Mouse (Mus musculus) CH12.LX (cell line): ENCODE data around the gene Rpl39l.

Experiments used
- CHD2 ChIP-seq: IDR thresholded peaks from 2 replicates; pipeline ENCODE4 v1.6.1; 2011; ENCODE audit warnings: low read length, improper control_type of control experiment
- CTCF ChIP-seq, 2 experiments: IDR thresholded peaks in 1 of 2; conservative IDR thresholded peaks in 1 of 2; 2 replicates each; pipeline ENCODE4 v1.5.1; 2011 to 2012; ENCODE audit warnings: low read depth in 2 of 2, low read length in 2 of 2, improper control_type of control experiment in 1 of 2, inconsistent platforms in 1 of 2, mild to moderate bottlenecking in 1 of 2, moderate library complexity in 1 of 2
- ELF1 ChIP-seq: IDR thresholded peaks from 2 replicates; pipeline ENCODE4 v1.6.1; 2014; ENCODE audit warnings: low read depth, mild to moderate bottlenecking, inconsistent platforms, low read length, improper control_type of control experiment
- JUND ChIP-seq: conservative IDR thresholded peaks from 2 replicates; pipeline ENCODE4 v1.6.1; 2011; ENCODE audit warnings: low read depth, low read length, improper control_type of control experiment
- MAX ChIP-seq: IDR thresholded peaks from 2 replicates; pipeline ENCODE4 v1.6.1; 2011; ENCODE audit warnings: low read length, improper control_type of control experiment
- MAZ ChIP-seq: IDR thresholded peaks from 2 replicates; pipeline ENCODE4 v1.6.1; 2012; ENCODE audit warnings: low read depth, mild to moderate bottlenecking, inconsistent platforms, low read length, improper control_type of control experiment, moderate library complexity
- MXI1 ChIP-seq: IDR thresholded peaks from 2 replicates; pipeline ENCODE4 v1.6.1; 2011; ENCODE audit warnings: mild to moderate bottlenecking, low read depth, low read length, improper control_type of control experiment
- MYC ChIP-seq: IDR thresholded peaks from 2 replicates; pipeline ENCODE4 v1.6.1; 2011; ENCODE audit warnings: low read depth, mild to moderate bottlenecking, improper control_type of control experiment, low read length
- PAX5 ChIP-seq: IDR thresholded peaks from 2 replicates; pipeline ENCODE4 v1.6.1; 2012; ENCODE audit warnings: low read length, inconsistent platforms, mixed read lengths
- POLR2A ChIP-seq: IDR thresholded peaks from 2 replicates; pipeline ENCODE4 v1.6.1; 2011; ENCODE audit warnings: low read depth, mild to moderate bottlenecking, improper control_type of control experiment, low read length
- SIN3A ChIP-seq: IDR thresholded peaks from 2 replicates; pipeline ENCODE4 v1.6.1; 2012; ENCODE audit warnings: low read length, improper control_type of control experiment, inconsistent platforms
- ZNF384 ChIP-seq: IDR thresholded peaks from 2 replicates; pipeline ENCODE4 v1.6.1; 2012; ENCODE audit warnings: low read depth, low read length, improper control_type of control experiment, inconsistent platforms

GRCm38 (mm10) chr16:10208777-10209176 is 38.8 kb downstream of the Rpl39l start:
- TF ChIP-seq MAX (peak; percentile 58), MAZ (no peak), ZNF384 (no peak), ELF1 (no peak), PAX5 (no peak), MXI1 (no peak), JUND (no peak), CHD2 (no peak), POLR2A (no peak), SIN3A (no peak), CTCF (conservative IDR thresholded peaks at IDR 0.05 in 1 of 2, IDR thresholded peaks at IDR 0.05 in 1 of 2; ENCODE audit: low read depth in 2 of 2, low read length in 2 of 2) (peak; percentile 50 to 84; a peak in 3 of 4 replicates), MYC (peak; percentile 84)
